Mouse (Mus musculus): ENCODE results near the gene 1520401A03Rik.

GRCm38 (mm10) chr17:23739202-23740135 is 16.9 kb upstream of the 1520401A03Rik start:
- TF ChIP-seq POLR2A (IDR thresholded peaks at IDR 0.05; ENCODE audit: control insufficient read depth, low read depth, low read length) (no peak), CTCF (IDR thresholded peaks at IDR 0.05; ENCODE audit: control insufficient read depth, insufficient read depth, insufficient replicate concordance, low read depth, low read length) (no peak)
